Mouse (Mus musculus): Measurements from ENCODE around the gene Hnf1a.

Hnf1a gene

DNA sequence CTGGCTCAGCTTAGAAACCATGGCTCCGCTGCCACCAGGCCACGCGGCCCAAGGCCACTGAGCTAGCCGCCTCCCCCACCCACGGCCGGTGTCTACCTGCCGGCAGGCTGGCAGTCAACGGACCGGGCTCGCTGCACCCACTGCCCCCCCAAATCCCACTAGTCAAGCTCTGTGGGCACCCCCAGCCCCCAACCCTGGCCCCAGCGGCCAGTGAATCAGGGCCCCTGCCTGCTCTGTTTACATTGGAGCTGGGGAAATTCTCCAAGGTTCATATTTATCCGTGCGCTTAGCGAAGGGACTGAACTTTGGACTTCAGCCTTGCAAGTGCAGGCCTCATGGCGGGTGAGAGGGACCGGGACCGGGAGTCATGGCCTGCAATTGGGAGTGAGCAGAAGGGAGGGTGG, at the start of gene Hnf1a:
TSS of gene Hnf1a (minus strand) at position 271 of the 404 bp plus-strand sequence.
- DNase-seq (ENCODE audit: low spot score in 2 of 2): no peak

GRCm38 (mm10) chr5:115018813-115019212, 47.9 kb upstream of the Hnf1a start:
- no peak for DNase-seq (ENCODE audit: low spot score in 2 of 2)

DNA sequence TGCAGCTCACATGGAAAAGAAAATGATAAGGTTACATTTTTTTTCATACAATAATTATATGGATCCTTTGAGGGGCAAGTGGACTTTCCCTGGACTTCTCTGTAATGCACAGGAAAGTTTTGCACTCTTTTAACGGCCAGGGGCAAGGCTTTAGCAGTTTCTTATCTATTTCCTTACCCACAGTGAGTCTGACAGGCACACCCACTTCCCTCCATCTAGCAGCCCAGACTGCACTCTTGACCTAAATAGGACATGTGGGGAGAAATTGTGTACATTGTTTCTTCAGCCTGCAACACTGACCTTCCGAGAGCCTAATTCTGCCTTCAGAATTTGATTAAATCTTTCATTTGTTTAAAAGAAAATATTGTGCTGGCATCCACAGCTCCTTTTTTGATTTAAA, 47.4 kb upstream of the Hnf1a start:
- no peak for DNase-seq (ENCODE audit: low spot score in 2 of 2)

GRCm38 (mm10) chr5:115015121-115015520, 44.2 kb upstream of the Hnf1a start:
- DNase-seq (ENCODE audit: low spot score in 2 of 2): no peak

- DNase-seq (ENCODE audit: low spot score in 2 of 2): no peak
Measured at GRCm38 (mm10) chr5:115014570-115014969, 43.7 kb upstream of the Hnf1a start.

DNA sequence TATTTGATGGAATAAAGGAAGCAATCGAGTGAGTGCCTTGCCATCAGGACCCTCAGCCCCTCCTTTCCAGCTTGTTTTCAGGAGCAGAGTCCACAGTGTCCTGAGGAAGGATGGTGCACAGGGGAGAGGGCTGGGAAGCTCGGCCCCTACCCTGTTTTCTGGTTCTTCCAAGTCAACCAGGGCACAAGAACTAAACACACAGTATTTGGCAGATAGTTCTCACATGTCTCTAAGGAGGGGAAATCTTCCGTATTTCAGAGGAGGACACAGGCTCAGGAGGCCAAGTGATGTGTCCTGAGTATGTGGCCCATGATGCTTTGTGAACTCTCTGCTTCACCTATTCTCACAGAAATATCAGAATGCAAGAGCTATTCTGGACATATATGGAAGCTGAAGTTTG, 42.5 kb upstream of the Hnf1a start:
- no peak for DNase-seq (ENCODE audit: low spot score in 2 of 2)

DNA sequence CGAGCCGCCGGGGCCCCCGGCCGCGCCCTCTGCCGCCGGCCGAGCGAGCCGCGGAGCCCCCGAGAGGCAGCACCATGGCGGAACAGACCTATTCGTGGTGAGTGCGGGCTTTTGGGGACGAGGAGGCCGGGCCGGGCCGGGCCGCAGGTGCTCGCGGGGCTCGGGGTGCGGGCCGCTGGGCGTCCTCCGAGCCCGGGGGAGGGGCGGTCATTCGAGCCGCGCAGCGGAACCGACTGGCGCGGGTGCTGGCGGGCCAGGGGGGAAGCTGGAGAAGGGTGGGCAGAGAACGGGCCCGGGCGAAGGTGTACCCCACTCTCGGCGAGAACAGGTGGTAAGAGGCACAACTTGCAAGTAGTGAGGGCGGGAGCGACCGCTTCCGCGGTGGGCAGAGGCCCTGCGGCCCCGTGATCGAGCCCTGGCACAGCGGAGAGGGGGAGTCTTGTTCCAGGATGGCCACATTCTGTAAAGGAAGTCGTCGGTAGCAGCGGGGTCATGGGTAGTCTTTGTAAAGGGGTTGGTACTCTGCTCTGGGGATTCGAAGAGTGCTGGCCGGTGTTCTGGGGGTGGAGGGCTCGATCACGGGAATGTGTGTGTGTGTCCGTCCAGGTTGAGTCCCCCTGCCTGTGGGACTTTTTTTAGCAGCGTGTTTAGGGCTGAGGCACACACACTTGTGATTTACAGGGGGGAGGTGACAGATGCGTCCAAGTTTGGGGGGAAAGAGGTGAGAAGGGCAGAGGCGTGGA, 40.8 kb upstream of the Hnf1a start:
- peak; percentile 28 to 55 for DNase-seq (ENCODE audit: low spot score in 2 of 2)

DNA sequence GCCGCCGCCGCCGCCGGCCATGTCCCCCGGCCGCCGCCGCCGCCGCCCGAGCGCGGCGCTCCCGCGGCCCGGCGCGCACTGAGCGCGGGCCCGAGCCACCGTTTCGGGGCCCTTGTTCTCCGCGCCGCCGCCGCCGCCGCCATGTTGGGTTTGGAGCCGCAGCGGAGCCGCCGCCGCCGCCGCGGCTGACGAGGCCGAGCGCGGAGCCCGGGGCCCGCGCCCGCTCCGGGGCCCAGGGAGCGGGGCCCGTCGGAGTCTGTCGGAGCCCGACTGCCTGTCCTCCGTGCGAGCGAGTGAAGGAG, 40.3 kb upstream of the Hnf1a start:
- DNase-seq (ENCODE audit: low spot score in 2 of 2): no peak

- DNase-seq (ENCODE audit: low spot score in 2 of 2): peak; percentile 86 to 89
Measured at GRCm38 (mm10) chr5:115010577-115011216, 39.8 kb upstream of the Hnf1a start, which contains the start of gene Sppl3. Sppl3 (plus strand) TSS chr5:115011137.

GRCm38 (mm10) chr5:115009961-115010360, 39.1 kb upstream of the Hnf1a start:
- no peak for DNase-seq (ENCODE audit: low spot score in 2 of 2)

GRCm38 (mm10) chr5:115009143-115009542, 38.2 kb upstream of the Hnf1a start:
- peak in 1 of 2 experiments; percentile 27 for DNase-seq (ENCODE audit: low spot score in 2 of 2)

- DNase-seq (ENCODE audit: low spot score in 2 of 2): no peak
Measured at GRCm38 (mm10) chr5:115008307-115008706, 37.4 kb upstream of the Hnf1a start.

DNA sequence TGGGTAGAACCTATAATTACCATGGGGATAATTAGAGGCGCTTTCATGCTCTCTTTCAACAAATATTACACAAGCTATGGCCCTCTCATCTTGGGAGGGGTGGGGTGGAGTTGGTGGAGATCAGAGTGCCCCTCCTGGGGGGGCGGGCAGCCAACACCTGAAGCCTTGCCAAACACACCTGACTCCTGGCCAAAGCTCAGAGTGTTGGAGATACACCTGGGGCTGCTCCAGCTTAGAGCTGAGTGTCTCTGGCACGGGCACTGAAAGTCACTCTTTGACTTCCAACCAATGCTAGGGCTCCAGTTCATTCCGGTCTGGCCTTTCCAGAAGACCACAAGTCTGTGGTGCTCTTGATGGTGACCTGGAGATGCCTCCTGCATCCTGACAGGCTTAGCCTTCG, 36.9 kb upstream of the Hnf1a start:
- DNase-seq (ENCODE audit: low spot score in 2 of 2): no peak

DNA sequence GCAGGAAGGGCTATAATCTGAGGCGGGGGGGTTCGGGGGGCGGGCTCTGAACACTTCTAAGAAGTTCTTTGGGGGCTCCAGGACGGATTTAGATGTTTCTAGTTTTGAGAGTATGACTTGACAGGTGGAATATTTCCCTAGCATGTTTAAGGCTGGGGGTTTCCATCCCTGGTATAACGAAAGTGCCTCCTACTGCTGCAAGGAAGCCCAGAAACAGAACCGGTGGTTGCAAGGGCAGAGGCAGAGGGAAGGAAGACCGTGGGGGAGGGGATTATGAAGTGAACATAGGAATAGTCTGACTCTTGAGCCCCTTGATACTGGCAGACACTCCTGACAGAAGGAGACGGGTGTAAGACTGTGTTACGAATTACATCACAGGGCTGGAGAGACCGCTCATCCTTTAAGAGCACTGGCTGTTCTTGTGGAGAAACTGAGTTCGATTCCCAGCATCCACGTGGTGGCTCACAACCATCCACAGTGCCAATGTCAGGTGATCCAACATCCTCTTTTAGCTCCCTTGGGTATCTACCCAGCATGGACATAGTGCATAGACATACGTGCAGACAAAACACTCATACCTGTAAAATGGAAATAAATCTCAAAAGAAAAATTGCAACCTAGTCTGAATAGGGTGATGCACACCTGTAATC, 32.5 kb upstream of the Hnf1a start:
- DNase-seq (ENCODE audit: low spot score in 2 of 2): no peak

DNA sequence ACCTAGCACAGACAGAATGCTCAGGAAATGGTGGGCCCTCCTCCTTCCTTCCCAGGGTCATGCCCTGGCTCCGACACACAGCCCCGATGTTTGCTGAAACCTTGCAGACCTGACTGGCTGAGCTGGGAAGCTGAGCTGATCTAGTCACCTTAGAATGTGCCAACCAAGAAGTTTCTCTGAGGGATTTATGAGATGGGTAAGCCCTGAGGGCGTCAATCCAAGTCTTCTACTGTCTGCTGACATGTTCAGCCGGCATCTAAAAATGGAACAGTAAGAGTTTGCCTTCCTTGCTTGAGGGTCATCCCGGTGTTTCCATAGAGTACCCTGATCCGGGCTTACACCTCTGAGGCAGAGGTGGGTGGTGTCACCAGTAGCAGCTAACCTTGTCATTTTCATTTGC, 31.9 kb upstream of the Hnf1a start:
- no peak for DNase-seq (ENCODE audit: low spot score in 2 of 2)

GRCm38 (mm10) chr5:115001464-115001863, 30.6 kb upstream of the Hnf1a start:
- peak in 1 of 2 experiments; percentile 63 for DNase-seq (ENCODE audit: low spot score in 2 of 2)

- DNase-seq (ENCODE audit: low spot score in 2 of 2): peak in 1 of 2 experiments; percentile 72
Measured at GRCm38 (mm10) chr5:115000503-115000902, 29.6 kb upstream of the Hnf1a start.

DNA sequence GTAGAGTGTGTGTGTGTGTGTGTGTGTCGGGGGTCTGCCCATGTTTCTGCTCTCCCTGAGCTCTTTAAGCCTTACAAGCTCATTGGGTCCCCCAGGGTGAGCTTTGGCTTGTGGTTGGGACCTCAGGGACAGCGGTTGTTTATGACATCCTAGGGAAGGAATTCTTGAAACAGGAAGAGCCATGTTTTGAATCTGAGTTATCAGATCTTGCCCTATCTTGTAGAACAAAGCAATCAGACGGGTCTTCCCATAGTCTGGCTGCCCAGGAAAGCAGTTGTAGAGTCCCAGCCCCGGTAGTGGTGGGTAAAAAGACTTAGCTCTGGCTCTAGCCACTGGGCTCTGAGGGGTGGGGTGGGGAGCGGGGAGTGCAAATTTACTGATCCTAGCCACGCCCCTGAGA, 26.4 kb upstream of the Hnf1a start:
- no peak for DNase-seq (ENCODE audit: low spot score in 2 of 2)

DNA sequence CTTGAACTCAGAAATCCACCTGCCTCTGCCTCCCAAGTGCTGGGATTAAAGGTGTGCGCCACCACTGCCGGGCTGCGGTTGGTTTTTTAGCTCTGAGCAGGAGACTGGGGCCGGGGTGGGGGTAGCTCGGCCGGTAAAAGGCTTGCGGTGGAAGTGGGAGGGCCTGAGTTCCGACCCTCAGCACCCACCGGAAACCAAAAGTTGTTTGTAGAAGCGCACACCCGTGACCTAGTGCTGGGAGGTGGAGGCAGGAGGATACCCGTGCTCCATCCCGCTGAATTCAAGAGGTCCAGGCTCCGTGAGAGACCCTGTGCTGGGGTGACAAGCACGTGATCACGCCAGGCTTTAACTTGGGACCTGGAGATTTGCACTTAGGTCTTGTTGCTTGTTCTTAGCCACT, 25.6 kb upstream of the Hnf1a start:
- DNase-seq (ENCODE audit: low spot score in 2 of 2): no peak

DNA sequence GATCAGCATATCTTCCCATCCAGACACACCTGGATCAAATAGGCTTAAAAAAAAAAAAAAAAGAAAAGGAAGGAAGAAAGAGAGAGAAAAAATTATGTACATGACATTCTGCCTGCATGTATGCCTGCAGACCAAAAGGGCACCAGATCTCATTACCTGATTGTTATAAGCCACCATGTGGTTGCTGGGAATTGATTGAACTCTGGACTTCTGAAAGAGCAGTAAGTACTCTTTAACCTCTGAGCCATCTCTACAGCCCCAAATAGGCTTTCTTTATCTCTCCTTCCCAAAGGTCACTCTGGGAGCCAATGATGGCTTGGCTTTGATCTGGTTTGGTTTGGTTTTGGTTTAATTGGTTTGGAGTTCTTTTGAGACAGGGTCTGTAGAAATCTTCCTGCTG, 14.2 kb upstream of the Hnf1a start:
- DNase-seq (ENCODE audit: low spot score in 2 of 2): no peak

DNA sequence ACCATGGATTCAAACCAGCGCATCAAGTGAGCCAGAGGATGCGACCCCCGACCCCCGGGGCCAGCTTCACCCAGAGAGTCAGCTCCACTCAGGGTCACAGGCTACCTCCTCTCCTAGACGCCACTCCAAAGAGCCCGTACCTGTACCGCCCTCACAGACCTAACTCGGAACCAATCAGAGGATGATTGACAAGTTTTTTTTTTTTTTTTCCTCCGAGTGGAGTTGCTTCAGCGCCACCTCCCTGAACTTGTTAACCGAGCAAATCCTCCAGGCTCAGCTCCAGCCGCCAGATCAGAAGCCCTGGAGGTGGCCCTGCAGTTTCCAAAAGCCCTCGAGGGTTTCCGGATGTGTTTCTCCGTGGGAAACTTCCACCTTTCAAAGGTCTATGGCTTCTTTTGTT, 11.1 kb upstream of the Hnf1a start:
- no peak for DNase-seq (ENCODE audit: low spot score in 2 of 2)

DNA sequence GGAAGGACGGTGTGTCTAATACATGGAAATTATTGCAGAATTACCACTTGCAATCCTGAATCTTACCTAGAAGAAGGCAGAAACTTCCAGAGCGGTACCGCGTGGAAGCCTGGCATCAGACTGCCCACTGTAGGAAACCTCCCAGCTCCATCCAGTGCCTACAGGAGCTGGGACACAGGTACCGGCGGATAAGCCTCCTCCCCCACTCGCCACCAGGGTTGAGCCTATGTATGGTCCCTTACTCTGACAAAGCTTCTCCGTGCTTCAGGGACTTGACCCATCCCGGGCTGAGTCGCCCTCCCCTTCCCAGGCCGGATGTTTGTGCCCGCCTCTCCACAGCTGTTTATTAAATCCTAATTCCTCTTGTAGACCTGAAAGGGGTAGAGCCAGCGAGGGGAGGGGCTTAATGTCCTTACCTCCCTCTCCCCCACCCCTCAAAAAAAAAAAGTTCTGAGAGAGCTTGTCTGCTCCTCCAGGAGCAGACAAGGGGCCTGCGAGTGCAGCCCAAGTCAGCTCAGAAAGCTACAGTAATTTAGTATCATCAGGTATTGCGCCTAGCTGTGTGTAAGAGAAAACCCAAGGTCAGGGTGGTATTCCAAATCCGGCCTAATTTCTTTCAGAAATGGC, 9.3 kb upstream of the Hnf1a start:
- DNase-seq (ENCODE audit: low spot score in 2 of 2): no peak

Data from urinary bladder, adult 18-20 months (tissue).